Mouse (Mus musculus) left cerebral cortex, postnatal 14 days (tissue): ENCODE results near the gene Hist1h2ap. TPM values are rescaled to one million over a fixed set of nuclear protein-coding genes. Genes with fewer than 3 reads are reported as not detected.

Experiments
- microRNA-seq, 2 experiments: library from miRNA; unstranded; fragments of <30 nt; microRNA quantifications; one replicate each; pipeline ENCODE4 v1.2.0; 2022
- total RNA-seq, 2 experiments: library from RNA; stranded (reverse); gene quantifications; 2 replicates each; pipeline ENCODE4 v1.2.3; 2021

The Hist1h2ap gene
- total RNA-seq, 2 experiments from 2014 or later = 46.9 to 49.5 TPM

Small RNAs within 50 kb of the gene (microRNA-seq; reads per million reads assigned to microRNA genes)
- gene Gm19658 = 0 reads per million in 2 experiments
- 0 reads per million in 2 experiments for gene Gm44346
- 0 reads per million in 2 experiments for gene Gm44466

Other genes starting within 250 kb of the Hist1h2ap start
- not detected for gene Olfr1362, start 219.5 kb downstream of the Hist1h2ap start, total RNA-seq
- gene Olfr11, start 191.0 kb downstream of the Hist1h2ap start, total RNA-seq = not detected
- not detected for gene Olfr1361, start 170.1 kb downstream of the Hist1h2ap start, total RNA-seq
- gene Olfr1360, start 156.1 kb downstream of the Hist1h2ap start, total RNA-seq = not detected
- not detected for gene Olfr1359, start 135.4 kb downstream of the Hist1h2ap start, total RNA-seq
- 10 to 100 TPM; 37.3 to 37.9 TPM for gene Hist1h2bl, start 117.4 kb downstream of the Hist1h2ap start, total RNA-seq
- 10 to 100 TPM; 17.2 to 25.6 TPM for gene Hist1h2ai, start 117.1 kb downstream of the Hist1h2ap start, total RNA-seq
- 10 to 100 TPM; 46.6 to 56.8 TPM for gene Hist1h3h, start 115.8 kb downstream of the Hist1h2ap start, total RNA-seq
- 1 to 10 TPM; 4.9 to 7.8 TPM for gene Hist1h2bm, start 111.5 kb downstream of the Hist1h2ap start, total RNA-seq
- 10 to 100 TPM; 15.4 to 16.2 TPM for gene Hist1h4j, start 98.4 kb downstream of the Hist1h2ap start, total RNA-seq
- 100 to 1,000 TPM; 311 to 320 TPM for gene Hist1h4k, start 83.0 kb downstream of the Hist1h2ap start, total RNA-seq
- 10 to 100 TPM; 13.2 to 15.7 TPM for gene Hist1h2ak, start 79.7 kb downstream of the Hist1h2ap start, total RNA-seq
- 10 to 100 TPM in 1 of 2 experiments, 1 to 10 TPM in 1; 9.6 to 16.1 TPM for gene Hist1h2bn, start 79.4 kb downstream of the Hist1h2ap start, total RNA-seq
- gene Hist1h1b, start 52.9 kb downstream of the Hist1h2ap start, total RNA-seq = 10 to 100 TPM in 1 of 2 experiments, 1 to 10 TPM in 1; 7.6 to 10.5 TPM
- gene Hist1h3i, start 50.1 kb downstream of the Hist1h2ap start, total RNA-seq = 10 to 100 TPM; 51.4 to 75.0 TPM
- gene Hist1h2an, start 46.3 kb downstream of the Hist1h2ap start, total RNA-seq = 1 to 10 TPM; 2.5 to 6.9 TPM
- 10 to 100 TPM in 1 of 2 experiments, 1 to 10 TPM in 1; 6.7 to 11.2 TPM for gene Hist1h2bp, start 46.0 kb downstream of the Hist1h2ap start, total RNA-seq
- gene Hist1h2bq, start 23.3 kb downstream of the Hist1h2ap start, total RNA-seq = 10 to 100 TPM; 43.6 to 56.5 TPM
- not detected for gene Hist1h2ao, start 23.0 kb downstream of the Hist1h2ap start, total RNA-seq
- gene Hist1h4m, start 21.8 kb downstream of the Hist1h2ap start, total RNA-seq = 100 to 1,000 TPM; 213 to 226 TPM
- gene Hist1h4n, start 1.3 kb downstream of the Hist1h2ap start, total RNA-seq = 10 to 100 TPM; 20.9 to 25.8 TPM
- gene Hist1h2br, start 236 bp upstream of the Hist1h2ap start, total RNA-seq = 10 to 100 TPM; 44.5 to 56.8 TPM
- 1 to 10 TPM; 2.8 to 4.0 TPM for gene Zfp184, start 111.6 kb upstream of the Hist1h2ap start, total RNA-seq
- gene Pom121l2, start 147.7 kb upstream of the Hist1h2ap start, total RNA-seq = under 1 TPM in 1 of 2 experiments, not detected in 1; 0.23 TPM
- under 1 TPM in 1 of 2 experiments, not detected in 1; 0.19 TPM for gene Prss16, start 176.2 kb upstream of the Hist1h2ap start, total RNA-seq
- 10 to 100 TPM; 38.2 to 41.7 TPM for gene Hist1h2ah, start 202.1 kb upstream of the Hist1h2ap start, total RNA-seq
- 10 to 100 TPM; 21.5 to 26.9 TPM for gene Hist1h2bk, start 202.4 kb upstream of the Hist1h2ap start, total RNA-seq
- 10 to 100 TPM; 50.0 to 57.5 TPM for gene Hist1h4i, start 207.9 kb upstream of the Hist1h2ap start, total RNA-seq
- gene Hist1h2ag, start 209.4 kb upstream of the Hist1h2ap start, total RNA-seq = 10 to 100 TPM; 17.8 to 20.2 TPM
- gene Hist1h2bj, start 209.7 kb upstream of the Hist1h2ap start, total RNA-seq = 10 to 100 TPM; 15.5 to 16.7 TPM